Mouse (Mus musculus) MEL (cell line): Measurements from ENCODE around the gene Tanc1. TPM values are rescaled to one million over a fixed set of nuclear protein-coding genes. Genes with fewer than 3 reads are reported as not detected.

ENCODE experiments used
- DNase-seq: peaks from one replicate; pipeline ENCODE4 v3.0.0; 2011; ENCODE audit warnings: low read depth, low spot score
- H3K27ac ChIP-seq: 2 replicates; pipeline ENCODE4 v1.5.1; 2012; ENCODE audit warnings: low read depth, mild to moderate bottlenecking, control low read depth, low read length, moderate library complexity; ENCODE audit not compliant: control insufficient read depth
- H3K27me3 ChIP-seq, 2 experiments: fragments of 150-350 bp in 1 of 2; sonication (generic) in 1 of 2; 2 replicates each; pipeline ENCODE4 v1.6.1; 2012; ENCODE audit warnings: low read length in 2 of 2, mild to moderate bottlenecking in 2 of 2, improper control_type of control experiment in 1 of 2, moderate library complexity in 1 of 2; ENCODE audit not compliant: insufficient read depth in 2 of 2, control insufficient read depth in 1 of 2
- H3K36me3 ChIP-seq, 2 experiments: 2 replicates each; pipeline ENCODE4 v1.6.1; 2012 to 2014; ENCODE audit warnings: low read length in 2 of 2, improper control_type of control experiment in 1 of 2, inconsistent platforms in 1 of 2, mild to moderate bottlenecking in 1 of 2; ENCODE audit not compliant: insufficient read depth in 2 of 2, control insufficient read depth in 1 of 2
- H3K4me1 ChIP-seq, 2 experiments: fragments of 150-350 bp in 1 of 2; sonication (generic) in 1 of 2; 2 replicates each; pipeline ENCODE4 v1.6.1; 2012; ENCODE audit warnings: low read length in 2 of 2, improper control_type of control experiment in 1 of 2, mild to moderate bottlenecking in 1 of 2; ENCODE audit not compliant: insufficient read depth in 2 of 2, control insufficient read depth in 1 of 2
- H3K4me3 ChIP-seq, 2 experiments: fragments of 150-350 bp in 1 of 2; sonication (generic) in 1 of 2; 2 replicates each; pipeline ENCODE4 v1.5.1; 2012; ENCODE audit warnings: low read depth in 2 of 2, low read length in 2 of 2, mild to moderate bottlenecking in 2 of 2, moderate library complexity in 2 of 2, control low read depth in 1 of 2, improper control_type of control experiment in 1 of 2; ENCODE audit not compliant: control insufficient read depth in 1 of 2, insufficient read depth in 1 of 2
- H3K79me2 ChIP-seq: 2 replicates; pipeline ENCODE4 v1.6.1; 2012; ENCODE audit warnings: mild to moderate bottlenecking, low read length, moderate library complexity; ENCODE audit not compliant: control insufficient read depth, poor library complexity, insufficient read depth
- H3K9ac ChIP-seq: 2 replicates; pipeline ENCODE4 v1.6.1; 2012; ENCODE audit warnings: low read depth, mild to moderate bottlenecking, control low read depth, low read length, moderate library complexity; ENCODE audit not compliant: control insufficient read depth, poor library complexity, severe bottlenecking
- H3K9me3 ChIP-seq: fragments of 150-350 bp; sonication (generic); replicated peaks from 2 replicates; pipeline ENCODE4 v1.6.1; 2012; ENCODE audit warnings: mild to moderate bottlenecking, low read length, improper control_type of control experiment, moderate library complexity; ENCODE audit not compliant: insufficient read depth
- BHLHE40 ChIP-seq: IDR thresholded peaks from 2 replicates; pipeline ENCODE4 v1.6.1; 2012; ENCODE audit warnings: low read depth, mild to moderate bottlenecking, inconsistent platforms, low read length, improper control_type of control experiment, borderline replicate concordance
- CHD2 ChIP-seq: IDR thresholded peaks from 2 replicates; pipeline ENCODE4 v1.6.1; 2011; ENCODE audit warnings: low read length, improper control_type of control experiment
- CTCF ChIP-seq, 3 experiments: IDR thresholded peaks in 2 of 3; conservative IDR thresholded peaks in 1 of 3; 2 replicates each; pipeline ENCODE4 v1.5.1; 2011 to 2012; ENCODE audit warnings: low read length in 3 of 3, low read depth in 2 of 3, mild to moderate bottlenecking in 2 of 3, improper control_type of control experiment in 1 of 3, inconsistent platforms in 1 of 3, mixed read lengths in 1 of 3, moderate library complexity in 1 of 3; ENCODE audit not compliant: control insufficient read depth in 1 of 3, insufficient read depth in 1 of 3, poor library complexity in 1 of 3, severe bottlenecking in 1 of 3
- ELF1 ChIP-seq: IDR thresholded peaks from 2 replicates; pipeline ENCODE4 v1.6.1; 2014; ENCODE audit warnings: low read depth, mild to moderate bottlenecking, inconsistent platforms, low read length, improper control_type of control experiment, moderate library complexity
- ETS1 ChIP-seq: IDR thresholded peaks from 2 replicates; pipeline ENCODE4 v1.6.1; 2012; ENCODE audit warnings: low read depth, mild to moderate bottlenecking, inconsistent platforms, low read length, improper control_type of control experiment, moderate library complexity
- GABPA ChIP-seq: IDR thresholded peaks from 2 replicates; pipeline ENCODE4 v1.6.1; 2012; ENCODE audit warnings: low read depth, mild to moderate bottlenecking, inconsistent platforms, low read length, improper control_type of control experiment, moderate library complexity
- GATA1 ChIP-seq: IDR thresholded peaks from 2 replicates; pipeline ENCODE4 v1.6.1; 2011; ENCODE audit warnings: low read depth, low read length, improper control_type of control experiment
- HCFC1 ChIP-seq: IDR thresholded peaks from 2 replicates; pipeline ENCODE4 v1.6.1; 2012; ENCODE audit warnings: low read depth, mild to moderate bottlenecking, inconsistent platforms, low read length, improper control_type of control experiment, moderate library complexity
- MAFK ChIP-seq: IDR thresholded peaks from 2 replicates; pipeline ENCODE4 v1.6.1; 2011; ENCODE audit warnings: low read depth, mild to moderate bottlenecking, low read length, improper control_type of control experiment, borderline replicate concordance
- MAX ChIP-seq: IDR thresholded peaks from 2 replicates; pipeline ENCODE4 v1.6.1; 2011; ENCODE audit warnings: low read length, improper control_type of control experiment
- MEF2A ChIP-seq: IDR thresholded peaks from 2 replicates; pipeline ENCODE4 v1.6.1; 2014; ENCODE audit warnings: low read depth, mild to moderate bottlenecking, inconsistent platforms, low read length, improper control_type of control experiment; ENCODE audit not compliant: poor library complexity, insufficient replicate concordance, severe bottlenecking; ENCODE audit errors: extremely low read depth
- MYB ChIP-seq: IDR thresholded peaks from 2 replicates; pipeline ENCODE4 v1.6.1; 2011; ENCODE audit warnings: mild to moderate bottlenecking, low read depth, low read length, improper control_type of control experiment
- MYC ChIP-seq: IDR thresholded peaks from 2 replicates; pipeline ENCODE4 v1.6.1; 2011; ENCODE audit warnings: low read depth, mild to moderate bottlenecking, low read length, improper control_type of control experiment, moderate library complexity
- NELFE ChIP-seq: IDR thresholded peaks from 2 replicates; pipeline ENCODE4 v1.6.1; 2011; ENCODE audit warnings: low read depth, low read length, improper control_type of control experiment
- NRF1 ChIP-seq: IDR thresholded peaks from 2 replicates; pipeline ENCODE4 v1.6.1; 2014; ENCODE audit warnings: low read depth, mild to moderate bottlenecking, inconsistent platforms, low read length, improper control_type of control experiment, moderate library complexity; ENCODE audit not compliant: poor library complexity, insufficient read depth, severe bottlenecking
- POLR2A ChIP-seq, 2 experiments: IDR thresholded peaks; 2 replicates each; pipeline ENCODE4 v1.6.1; 2011 to 2012; ENCODE audit warnings: low read length in 2 of 2, mild to moderate bottlenecking in 2 of 2, control low read depth in 1 of 2, improper control_type of control experiment in 1 of 2, low read depth in 1 of 2, moderate library complexity in 1 of 2; ENCODE audit not compliant: control insufficient read depth in 1 of 2, insufficient read depth in 1 of 2, poor library complexity in 1 of 2
- POLR2AphosphoS5 ChIP-seq: IDR thresholded peaks from 2 replicates; pipeline ENCODE4 v1.6.1; 2012; ENCODE audit warnings: low read depth, borderline replicate concordance, mild to moderate bottlenecking, inconsistent platforms, low read length, moderate library complexity, mixed read lengths
- RAD21 ChIP-seq: IDR thresholded peaks from 2 replicates; pipeline ENCODE4 v1.6.1; 2011; ENCODE audit warnings: mild to moderate bottlenecking, low read depth, low read length, improper control_type of control experiment
- RCOR1 ChIP-seq: IDR thresholded peaks from 2 replicates; pipeline ENCODE4 v1.6.1; 2012; ENCODE audit warnings: low read depth, mild to moderate bottlenecking, inconsistent platforms, low read length, improper control_type of control experiment
- SIN3A ChIP-seq: IDR thresholded peaks from 2 replicates; pipeline ENCODE4 v1.6.1; 2012; ENCODE audit warnings: low read length, improper control_type of control experiment, inconsistent platforms
- SMC3 ChIP-seq: IDR thresholded peaks from 2 replicates; pipeline ENCODE4 v1.6.1; 2011; ENCODE audit warnings: low read depth, low read length, improper control_type of control experiment
- TBP ChIP-seq: IDR thresholded peaks from 2 replicates; pipeline ENCODE4 v1.8.0; 2011; ENCODE audit warnings: low read depth, low read length, improper control_type of control experiment
- TCF12 ChIP-seq: IDR thresholded peaks from 2 replicates; pipeline ENCODE4 v1.6.1; 2014; ENCODE audit warnings: low read depth, mild to moderate bottlenecking, inconsistent platforms, low read length, improper control_type of control experiment, moderate library complexity
- USF1 ChIP-seq: IDR thresholded peaks from 2 replicates; pipeline ENCODE4 v1.6.1; 2014; ENCODE audit warnings: low read depth, mild to moderate bottlenecking, inconsistent platforms, low read length, improper control_type of control experiment, moderate library complexity
- USF2 ChIP-seq, 2 experiments: IDR thresholded peaks; 2 replicates each; pipeline ENCODE4 v1.6.1; 2011 to 2012; ENCODE audit warnings: improper control_type of control experiment in 2 of 2, low read length in 2 of 2, borderline replicate concordance in 1 of 2, inconsistent platforms in 1 of 2, low read depth in 1 of 2, mild to moderate bottlenecking in 1 of 2; ENCODE audit not compliant: insufficient read depth in 1 of 2
- ZC3H11A ChIP-seq: IDR thresholded peaks from 2 replicates; pipeline ENCODE4 v1.6.1; 2012; ENCODE audit warnings: low read depth, mild to moderate bottlenecking, inconsistent platforms, low read length, improper control_type of control experiment
- ZKSCAN1 ChIP-seq: IDR thresholded peaks from 2 replicates; pipeline ENCODE4 v1.6.1; 2012; ENCODE audit warnings: low read depth, mild to moderate bottlenecking, inconsistent platforms, low read length, improper control_type of control experiment, moderate library complexity
- ZMIZ1 ChIP-seq: IDR thresholded peaks from 2 replicates; pipeline ENCODE4 v1.6.1; 2012; ENCODE audit warnings: low read depth, mild to moderate bottlenecking, inconsistent platforms, low read length, improper control_type of control experiment, moderate library complexity
- ZNF384 ChIP-seq: IDR thresholded peaks from 2 replicates; pipeline ENCODE4 v1.6.1; 2012; ENCODE audit warnings: low read depth, mild to moderate bottlenecking, inconsistent platforms, low read length, improper control_type of control experiment
- polyA plus RNA-seq, 2 experiments: library from polyadenylated mRNA; stranded (reverse) in 1 of 2; unstranded in 1 of 2; fragments of >175 nt in 1 of 2; fragments of >200 nt in 1 of 2; gene quantifications; 2 replicates each; pipeline versions ENCODE4 v1.2.1 to v1.2.4; 2012; ENCODE audit warnings: low replicate concordance in 2 of 2, low read depth in 1 of 2; ENCODE audit not compliant: insufficient read length in 2 of 2, insufficient read depth in 1 of 2, missing spikeins in 1 of 2
- total RNA-seq: library from RNA; depleted of rRNA; stranded (reverse); fragments of 300-350 nt; gene quantifications from 2 replicates; pipeline ENCODE4 v1.2.3, GENCODE M21; 2012

The Tanc1 gene
- total and polyA plus RNA-seq, 3 experiments = 0.54 to 0.78 TPM; not detected in 1

- DNase-seq = peak; percentile 63
- Histone ChIP-seq H3K27me3 (no peaks in the 10 kb centered on the region), H3K9me3 (no peaks in the 10 kb centered on the region), H3K9ac (peak overlapping the region; percentile 74), H3K4me1 (peaks cover 2 to 9% of the 10 kb centered on the region in 2 experiments; a peak in 2 of 4 replicates), H3K79me2 (peaks cover 1% of the 10 kb centered on the region; the same call in 1 of the 2 replicates), H3K36me3 (no peaks in the 10 kb centered on the region; a peak in 2 of 4 replicates), H3K4me3 (peak overlapping the region; percentile 66 to 87), H3K27ac (peak overlapping the region; percentile 72)
- no peak for TF ChIP-seq ZKSCAN1
- no peak for TF ChIP-seq POLR2AphosphoS5
- TF ChIP-seq POLR2A (IDR thresholded peaks at IDR 0.05; ENCODE audit: control insufficient read depth in 1 of 2, insufficient read depth in 1 of 2, low read depth in 1 of 2, low read length in 2 of 2, poor library complexity in 1 of 2) = peak in 1 of 2 experiments; percentile 2; a peak in 1 of 4 replicates
- TF ChIP-seq SMC3 = no peak
- TF ChIP-seq MYB = no peak
- no peak for TF ChIP-seq MAX
- TF ChIP-seq CHD2 = no peak
- no peak; the same call in none of the 2 replicates for TF ChIP-seq NELFE
- TF ChIP-seq MYC = peak; percentile 34; the same call in 1 of the 2 replicates
- no peak for TF ChIP-seq RAD21
- TF ChIP-seq ETS1 = no peak
- no peak for TF ChIP-seq BHLHE40
- TF ChIP-seq USF1 = peak; percentile 88
- TF ChIP-seq USF2 (IDR thresholded peaks at IDR 0.05; ENCODE audit: borderline replicate concordance in 1 of 2, insufficient read depth in 1 of 2, low read depth in 1 of 2, low read length in 2 of 2) = peak in 1 of 2 experiments; percentile 58; a peak in 1 of 4 replicates
- 0 out of 2 replicates have a peak, but pooled peaks have one; percentile 23 for TF ChIP-seq TBP
- no peak for TF ChIP-seq GATA1
- TF ChIP-seq HCFC1 = no peak
- TF ChIP-seq ZC3H11A = no peak
- TF ChIP-seq ZNF384 = no peak
- no peak for TF ChIP-seq CTCF (IDR thresholded peaks at IDR 0.05 in 2 of 3, conservative IDR thresholded peaks at IDR 0.05 in 1 of 3; ENCODE audit: control insufficient read depth in 1 of 3, insufficient read depth in 1 of 3, low read depth in 2 of 3, low read length in 3 of 3, poor library complexity in 1 of 3, severe bottlenecking in 1 of 3)
- TF ChIP-seq SIN3A = peak; percentile 8; the same call in 1 of the 2 replicates
Measured at GRCm38 (mm10) chr2:59841944-59842343, 230.1 kb downstream of the Tanc1 start.

GRCm38 (mm10) chr2:59842556-59843008 is 230.7 kb downstream of the Tanc1 start:
- peaks cover 1% of the 10 kb centered on the region; the same call in 1 of the 2 replicates for H3K79me2 ChIP-seq
- H3K4me1 ChIP-seq = peaks cover 2 to 9% of the 10 kb centered on the region in 2 experiments; a peak in 2 of 4 replicates
- peak overlapping the region; percentile 72 for H3K27ac ChIP-seq
- no peaks in the 10 kb centered on the region for H3K9me3 ChIP-seq
- no peaks in the 10 kb centered on the region for H3K27me3 ChIP-seq
- peak; percentile 79 for DNase-seq
- H3K4me3 ChIP-seq = peak overlapping the region; percentile 66 to 87
- peak overlapping the region; percentile 74 for H3K9ac ChIP-seq
- no peaks in the 10 kb centered on the region; a peak in 2 of 4 replicates for H3K36me3 ChIP-seq
- TF ChIP-seq POLR2AphosphoS5 (no peak), RCOR1 (no peak), MYB (no peak), USF1 (no peak), CTCF (IDR thresholded peaks at IDR 0.05 in 2 of 3, conservative IDR thresholded peaks at IDR 0.05 in 1 of 3; ENCODE audit: control insufficient read depth in 1 of 3, insufficient read depth in 1 of 3, low read depth in 2 of 3, low read length in 3 of 3, poor library complexity in 1 of 3, severe bottlenecking in 1 of 3) (no peak), NRF1 (no peak), ETS1 (no peak), TCF12 (peak; percentile 46; the same call in 1 of the 2 replicates), CHD2 (no peak), MEF2A (no peak), BHLHE40 (no peak), SMC3 (no peak), MAFK (no peak), MYC (no peak), ZC3H11A (no peak), ZMIZ1 (no peak), ELF1 (peak; percentile 58; the same call in 1 of the 2 replicates), GABPA (no peak), GATA1 (peak; percentile 48; the same call in 1 of the 2 replicates)
